Mouse (Mus musculus) lung, postnatal 0 days (tissue): ENCODE measurements around the gene Uqcrc1. TPM values are rescaled to one million over a fixed set of nuclear protein-coding genes. Genes with fewer than 3 reads are reported as not detected.
A peak's percentile ranks its signal among the peaks of the same experiment; 100 is the strongest.

Source experiments
- ATAC-seq: fragments of 200-750 bp; cut with Nextera tagmentation; 2 replicates; pipeline ENCODE4 v1.8.0; 2017; ENCODE audit warnings: moderate library complexity
- DNase-seq: peaks from one replicate; pipeline ENCODE4 v3.0.0-alpha.2; 2016; ENCODE audit warnings: low spot score
- H3K27ac ChIP-seq: fragments of 300-500 bp; sonication (generic); 2 replicates; pipeline ENCODE4 v1.5.1; 2014; ENCODE audit warnings: antibody characterized with exemption, mild to moderate bottlenecking, low read length, mixed read lengths
- H3K27me3 ChIP-seq: fragments of 300-500 bp; sonication (generic); replicated peaks from 2 replicates; pipeline ENCODE4 v1.6.1; 2014; ENCODE audit warnings: low read length, mixed read lengths; ENCODE audit not compliant: insufficient read depth
- H3K36me3 ChIP-seq: fragments of 300-500 bp; sonication (generic); 2 replicates; pipeline ENCODE4 v1.6.1; 2014; ENCODE audit warnings: low read length, mixed read lengths; ENCODE audit not compliant: insufficient read depth
- H3K4me1 ChIP-seq: fragments of 300-500 bp; sonication (generic); 2 replicates; pipeline ENCODE4 v1.6.1; 2014; ENCODE audit warnings: antibody characterized with exemption, low read depth, low read length, mixed read lengths; ENCODE audit not compliant: insufficient read depth
- H3K4me2 ChIP-seq: fragments of 300-500 bp; sonication (generic); replicated peaks from 2 replicates; pipeline ENCODE4 v1.6.1; 2014; ENCODE audit warnings: low read depth, mild to moderate bottlenecking, low read length, moderate library complexity, mixed read lengths
- H3K4me3 ChIP-seq: fragments of 300-500 bp; sonication (generic); 2 replicates; pipeline ENCODE4 v1.5.1; 2014; ENCODE audit warnings: low read depth, low read length
- H3K9ac ChIP-seq: fragments of 300-500 bp; sonication (generic); replicated peaks from 2 replicates; pipeline ENCODE4 v1.6.1; 2014; ENCODE audit warnings: low read depth, mild to moderate bottlenecking
- H3K9me3 ChIP-seq: fragments of 300-500 bp; sonication (generic); 2 replicates; pipeline ENCODE4 v1.6.1; 2016; ENCODE audit warnings: low read length, mixed read lengths
- CTCF ChIP-seq: IDR thresholded peaks from 2 replicates; pipeline ENCODE4 v1.5.1; 2016; ENCODE audit warnings: antibody characterized with exemption, mild to moderate bottlenecking
- EP300 ChIP-seq: IDR thresholded peaks from 2 replicates; pipeline ENCODE4 v1.6.1; 2016; ENCODE audit warnings: antibody characterized with exemption, mild to moderate bottlenecking, control low read depth
- WGBS: fragments of 180-500 bp; shearing (Covaris S2); extraction: QIAGEN DNeasy Blood & Tissue Kit; methylation state at CpG from one replicate; pipeline ENCODE4 v1.1.7; 2014; 5-methylcytosine and 5-hydroxymethylcytosine counted together
- polyA plus RNA-seq: library from polyadenylated mRNA; unstranded; fragments of >200 nt; fragmentation: Nextera tagmentation; extraction: Ambion mirVana; gene quantifications from 2 replicates; pipeline ENCODE4 v1.2.1, GENCODE M21; 2015

Gene Uqcrc1
- polyA plus RNA-seq: 269 and 290 TPM in 2 replicates

DNA sequence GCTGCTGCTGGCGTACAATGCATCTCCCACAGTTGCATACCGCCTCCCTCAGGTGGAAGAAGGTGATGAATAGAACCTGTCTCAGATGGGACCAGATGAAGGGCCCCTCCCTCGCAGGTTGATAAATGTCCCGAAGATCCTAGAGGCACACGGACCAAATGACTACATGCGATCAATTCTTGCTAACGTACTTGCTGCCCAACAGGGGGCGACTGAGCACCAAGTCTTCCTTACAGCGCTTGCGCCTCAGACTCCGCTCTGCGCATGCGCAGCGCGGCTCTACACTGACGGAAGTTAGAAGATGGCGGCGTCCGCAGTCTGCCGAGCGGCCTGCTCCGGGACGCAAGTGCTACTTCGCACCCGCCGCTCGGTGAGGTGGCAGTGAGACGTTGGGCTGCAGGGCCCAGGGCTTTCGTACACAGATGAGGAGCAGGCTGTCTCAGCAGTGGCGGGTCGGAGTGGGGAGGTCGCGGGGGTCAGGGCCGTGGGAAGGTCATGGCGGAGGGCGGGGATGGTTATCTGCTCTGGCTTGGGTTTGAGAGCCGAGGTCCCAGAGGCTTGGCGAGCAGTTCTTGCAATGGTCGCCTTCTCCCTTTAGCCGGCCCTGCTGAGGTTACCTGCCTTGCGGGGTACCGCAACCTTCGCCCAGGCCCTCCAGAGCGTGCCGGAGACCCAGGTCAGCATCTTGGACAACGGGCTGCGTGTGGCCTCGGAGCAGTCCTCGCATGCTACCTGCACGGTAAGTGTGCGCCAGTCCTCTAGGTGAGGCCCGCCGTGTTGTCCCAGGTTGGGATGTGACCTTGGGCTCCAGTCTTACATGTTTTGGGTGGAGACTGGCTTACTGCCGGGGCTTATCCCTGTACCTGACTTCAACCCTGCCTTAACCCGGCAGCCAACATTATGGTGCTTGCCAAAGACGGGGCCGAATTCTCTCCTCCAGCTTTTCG lies at the start of gene Uqcrc1:
Gene Uqcrc1 (plus strand): TSS at position 216 of the 947 bp plus-strand sequence.
- Histone ChIP-seq H3K4me1 (no peaks in the 10 kb centered on the region), H3K36me3 (peaks cover 7% of the 10 kb centered on the region), H3K27ac (0 out of 2 replicates have a peak within 1 kb of the TSS, but pooled peaks have one; percentile 57), H3K4me3 (peak within 1 kb of the TSS; percentile 98), H3K9ac (peak within 1 kb of the TSS; percentile 87), H3K27me3 (no peaks in the 10 kb centered on the region), H3K4me2 (peak within 1 kb of the TSS; percentile 81), H3K9me3 (no peaks in the 10 kb centered on the region)
- peak; percentile 98 for DNase-seq
- no peak for TF ChIP-seq EP300
- peak; percentile 96 for TF ChIP-seq CTCF
- WGBS: under 1% methylated on average over 55 of the region's 58 CpGs
- ATAC-seq: peak; percentile 93

DNA sequence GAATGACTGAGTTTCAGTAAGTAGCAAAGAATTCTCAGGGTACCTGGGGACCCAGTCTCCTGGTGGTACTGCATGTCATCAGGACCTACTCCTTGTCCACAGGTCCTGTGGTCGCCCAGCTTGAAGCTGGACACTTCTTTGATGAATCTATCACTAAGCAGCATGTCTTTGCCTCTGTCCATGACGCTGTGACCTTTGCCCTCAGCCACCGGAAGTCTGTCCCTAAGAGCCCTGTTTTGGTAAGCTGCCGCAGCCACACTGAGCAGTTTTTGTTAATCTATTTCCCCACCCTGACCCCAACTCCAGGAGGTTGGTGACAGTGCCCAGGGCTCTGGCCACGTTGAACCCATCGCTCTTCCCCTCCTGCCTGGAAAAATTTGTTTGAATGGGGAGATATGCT lies 24.1 kb upstream of the Uqcrc1 start:
- no peak for ATAC-seq
- no peak overlapping the region for H3K4me2 ChIP-seq
- no peak overlapping the region for H3K9ac ChIP-seq
- TF ChIP-seq CTCF (no peak), EP300 (no peak)
- H3K4me3 ChIP-seq: no peak overlapping the region
- H3K27me3 ChIP-seq: no peaks in the 10 kb centered on the region
- H3K36me3 ChIP-seq: no peaks in the 10 kb centered on the region
- no peak for DNase-seq
- no peaks in the 10 kb centered on the region for H3K9me3 ChIP-seq
- H3K4me1 ChIP-seq: no peaks in the 10 kb centered on the region
- H3K27ac ChIP-seq: no peak overlapping the region
- 65% methylated on average over 6 of the region's 6 CpGs for WGBS

DNA sequence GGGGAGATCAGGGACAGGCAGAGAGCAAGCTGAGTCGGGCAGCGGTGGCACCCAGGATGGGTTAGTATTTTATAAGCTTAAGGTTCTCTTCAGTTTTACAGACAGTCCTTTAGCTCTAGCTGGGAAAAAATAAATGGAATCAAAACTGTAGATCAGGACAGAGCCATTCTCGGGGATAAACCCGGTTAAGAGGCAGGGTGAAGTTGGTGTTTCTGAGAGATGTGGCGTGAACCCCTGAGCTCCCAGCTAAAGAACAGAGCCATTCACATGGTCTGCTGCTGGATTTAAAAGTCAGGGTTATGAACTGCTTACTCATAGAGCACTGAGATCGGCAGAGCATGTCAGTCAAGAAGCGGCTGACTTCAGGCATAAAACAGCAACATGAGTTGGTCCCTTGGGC lies 23.3 kb upstream of the Uqcrc1 start:
- H3K27me3 ChIP-seq: no peaks in the 10 kb centered on the region
- no peaks in the 10 kb centered on the region for H3K4me1 ChIP-seq
- ATAC-seq (no peak), DNase-seq (no peak)
- no peak overlapping the region for H3K27ac ChIP-seq
- TF ChIP-seq EP300 (no peak), CTCF (no peak)
- H3K4me2 ChIP-seq: no peak overlapping the region
- H3K9me3 ChIP-seq: no peaks in the 10 kb centered on the region
- WGBS: 87% methylated on average over 7 of the region's 7 CpGs
- H3K4me3 ChIP-seq: no peak overlapping the region
- H3K36me3 ChIP-seq: no peaks in the 10 kb centered on the region
- H3K9ac ChIP-seq: no peak overlapping the region

DNA sequence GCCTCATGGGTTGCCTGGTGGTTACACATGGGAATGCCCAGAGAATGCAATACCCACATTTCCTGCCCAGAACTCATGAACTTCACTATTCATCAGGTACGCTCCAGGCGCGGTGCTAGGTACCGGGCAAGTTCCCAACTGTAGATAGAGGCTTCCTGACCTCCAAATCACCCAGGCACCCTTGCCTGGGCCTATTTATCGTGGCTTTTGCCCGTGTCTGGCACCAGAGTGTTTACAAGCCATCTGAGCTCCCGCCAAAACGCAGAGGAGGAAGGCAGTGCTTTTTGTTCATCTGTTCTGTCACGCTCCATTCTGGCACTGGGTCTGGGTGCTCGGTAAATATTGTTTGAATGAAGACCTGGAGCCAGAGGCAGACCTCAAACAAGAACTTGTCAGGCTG lies 22.8 kb upstream of the Uqcrc1 start:
- DNase-seq (no peak), ATAC-seq (no peak)
- Histone ChIP-seq H3K36me3 (no peaks in the 10 kb centered on the region), H3K9ac (no peak overlapping the region), H3K27ac (no peak overlapping the region), H3K9me3 (no peaks in the 10 kb centered on the region), H3K4me1 (no peaks in the 10 kb centered on the region), H3K4me3 (no peak overlapping the region), H3K27me3 (no peaks in the 10 kb centered on the region), H3K4me2 (no peak overlapping the region)
- WGBS: 46% methylated on average over 10 of the region's 10 CpGs
- TF ChIP-seq EP300: no peak
- no peak for TF ChIP-seq CTCF

DNA sequence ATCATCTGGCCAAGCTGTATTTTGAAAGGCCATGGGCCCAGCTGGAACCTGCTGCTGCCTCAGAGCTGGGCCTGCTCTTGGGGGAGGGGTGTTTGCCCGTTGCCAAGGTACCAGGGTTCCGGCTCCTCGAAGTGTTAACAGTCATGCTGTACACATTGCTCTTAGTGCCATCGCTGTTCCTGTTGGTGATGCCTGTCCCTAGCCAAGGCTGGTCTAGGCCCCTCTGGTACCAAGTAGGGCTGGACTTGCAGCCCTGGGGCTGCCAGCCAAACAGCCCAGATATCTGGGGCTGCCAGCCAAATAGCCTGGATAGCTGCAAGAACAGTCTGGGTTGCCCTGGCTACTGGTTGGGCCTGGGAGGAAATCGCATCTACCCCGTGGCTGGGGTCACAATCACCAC lies 21.9 kb upstream of the Uqcrc1 start, which contains the start of gene Tmem89:
Gene Tmem89 (plus strand): TSS at position 129 of the 400 bp plus-strand sequence.
- no peak within 1 kb of the TSS for H3K4me3 ChIP-seq
- DNase-seq (no peak), ATAC-seq (no peak)
- no peaks in the 10 kb centered on the region for H3K9me3 ChIP-seq
- 69% methylated on average over 6 of the region's 6 CpGs for WGBS
- H3K36me3 ChIP-seq: no peaks in the 10 kb centered on the region
- H3K4me2 ChIP-seq: no peak within 1 kb of the TSS
- H3K27ac ChIP-seq: no peak within 1 kb of the TSS
- H3K27me3 ChIP-seq: no peaks in the 10 kb centered on the region
- no peak within 1 kb of the TSS for H3K9ac ChIP-seq
- TF ChIP-seq EP300 (no peak), CTCF (no peak)
- no peaks in the 10 kb centered on the region for H3K4me1 ChIP-seq

DNA sequence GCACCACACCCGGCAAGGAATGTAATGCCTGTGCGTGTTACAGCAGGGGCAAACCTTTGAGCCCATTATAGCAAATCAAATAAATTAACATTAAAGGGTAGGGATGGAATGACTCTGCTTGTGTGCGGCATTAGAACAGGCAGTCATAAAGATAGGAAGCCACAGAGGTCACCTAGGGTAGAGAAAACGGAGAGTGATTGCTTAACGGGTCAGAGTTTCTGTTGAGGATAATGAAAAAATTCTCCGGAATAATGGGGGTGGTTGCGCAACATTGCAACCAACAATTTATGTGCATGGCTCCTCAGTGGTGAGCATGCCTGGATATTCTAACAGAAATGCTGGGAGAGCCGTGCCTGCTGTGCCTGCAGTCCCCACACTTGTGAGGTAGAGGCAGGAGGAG lies 10.5 kb upstream of the Uqcrc1 start:
- no peaks in the 10 kb centered on the region for H3K36me3 ChIP-seq

More for the DNA sequence above, 10.5 kb upstream of the Uqcrc1 start:
- H3K9me3 ChIP-seq: no peaks in the 10 kb centered on the region
- no peak overlapping the region for H3K4me2 ChIP-seq
- TF ChIP-seq CTCF: no peak
- TF ChIP-seq EP300: no peak
- H3K4me1 ChIP-seq: no peaks in the 10 kb centered on the region
- no peak for ATAC-seq
- no peaks in the 10 kb centered on the region for H3K27me3 ChIP-seq
- H3K27ac ChIP-seq: no peak overlapping the region
- 53% methylated on average over 8 of the region's 8 CpGs for WGBS
- no peak for DNase-seq
- H3K9ac ChIP-seq: no peak overlapping the region
- H3K4me3 ChIP-seq: no peak overlapping the region
